ENCODE assay signal across 8 mouse cellular contexts in genomic region chr4:124849631-124850260, GRCm38 (mm10). TPM values are rescaled to one million over a fixed set of nuclear protein-coding genes. Genes with fewer than 3 reads are reported as not detected.
DNase-seq lines count a peak whose midpoint lies in the region; ATAC-seq and TF ChIP-seq lines count a peak whose summit lies in the region.

No protein-coding gene starts in this region.

- no peaks in the 10 kb centered on the region for H3K27me3 ChIP-seq in thymus, adult 2 months (ENCODE audit: control insufficient read depth, insufficient read depth, low read length)
- H3K27me3 ChIP-seq in intestine, embryonic 14.5 days (replicated peaks; ENCODE audit: control insufficient read depth, insufficient read depth, low read length): no peaks in the 10 kb centered on the region
- H3K27me3 ChIP-seq in midbrain, embryonic 11.5 days (ENCODE audit: control insufficient read depth, insufficient read depth, low read length): no peaks in the 10 kb centered on the region
- H3K27me3 ChIP-seq in stomach, embryonic 16.5 days (ENCODE audit: control insufficient read depth, insufficient read depth, low read length): no peaks in the 10 kb centered on the region

- peak overlapping the region; percentile 88 for H3K9ac ChIP-seq in intestine, embryonic 14.5 days (ENCODE audit: low read length)
- H3K9ac ChIP-seq in midbrain, embryonic 11.5 days (ENCODE audit: low read length): peak overlapping the region; percentile 63
- peak overlapping the region; percentile 93 for H3K9ac ChIP-seq in stomach, embryonic 16.5 days (ENCODE audit: low read length)

- no peak for TF ChIP-seq POLR2A in thymus, adult 2 months (IDR thresholded peaks at IDR 0.05; ENCODE audit: control insufficient read depth, extremely low read depth, insufficient read depth, low read length, poor library complexity)

- H3K36me3 ChIP-seq in thymus, adult 2 months (ENCODE audit: control insufficient read depth, insufficient read depth, low read length): peaks cover 9% of the 10 kb centered on the region
- H3K36me3 ChIP-seq in intestine, embryonic 14.5 days (ENCODE audit: control insufficient read depth, insufficient read depth, low read length): peaks cover 19% of the 10 kb centered on the region
- H3K36me3 ChIP-seq in midbrain, embryonic 11.5 days (ENCODE audit: control insufficient read depth, insufficient read depth, low read length): peaks cover 4% of the 10 kb centered on the region
- peaks cover 9% of the 10 kb centered on the region; the same call in 1 of the 2 replicates for H3K36me3 ChIP-seq in stomach, embryonic 16.5 days (ENCODE audit: control insufficient read depth, insufficient read depth, low read length)

- TF ChIP-seq CTCF in thymus, adult 2 months (IDR thresholded peaks at IDR 0.05; ENCODE audit: borderline replicate concordance, control insufficient read depth, extremely low read depth, insufficient read depth, low read length, poor library complexity): no peak

- peak overlapping the region; percentile 93 for H3K4me3 ChIP-seq in thymus, adult 2 months (ENCODE audit: control insufficient read depth, insufficient read depth, low read length)
- H3K4me3 ChIP-seq in intestine, embryonic 14.5 days (ENCODE audit: low read depth, low read length): peak overlapping the region; percentile 90
- H3K4me3 ChIP-seq in midbrain, embryonic 11.5 days (ENCODE audit: low read depth, low read length): peak overlapping the region; percentile 99
- peak overlapping the region; percentile 91 for H3K4me3 ChIP-seq in stomach, embryonic 16.5 days (replicated peaks; ENCODE audit: low read length)

- peaks cover 16% of the 10 kb centered on the region for H3K4me1 ChIP-seq in thymus, adult 2 months (replicated peaks; ENCODE audit: control insufficient read depth, insufficient read depth, low read length)
- peaks cover 16% of the 10 kb centered on the region for H3K4me1 ChIP-seq in intestine, embryonic 14.5 days (replicated peaks; ENCODE audit: control insufficient read depth, insufficient read depth, low read length)
- peaks cover 15% of the 10 kb centered on the region for H3K4me1 ChIP-seq in midbrain, embryonic 11.5 days (ENCODE audit: control insufficient read depth, insufficient read depth, low read length)
- peaks cover 16% of the 10 kb centered on the region for H3K4me1 ChIP-seq in stomach, embryonic 16.5 days (ENCODE audit: control insufficient read depth, insufficient read depth, low read length)

- H3K27ac ChIP-seq in thymus, adult 2 months (ENCODE audit: control insufficient read depth, insufficient read depth, low read length): no peak overlapping the region
- peak overlapping the region; percentile 91 for H3K27ac ChIP-seq in intestine, embryonic 14.5 days (ENCODE audit: low read depth)
- peak overlapping the region; percentile 80 for H3K27ac ChIP-seq in midbrain, embryonic 11.5 days (ENCODE audit: low read depth, low read length)
- peak overlapping the region; percentile 90 for H3K27ac ChIP-seq in stomach, embryonic 16.5 days (ENCODE audit: low read length)

- intact Hi-C loops in gastrocnemius, postnatal 14 days (cut with DNase I; ENCODE audit: low total_unique reads): loop anchor here (5.0 to 10.0 kb wide), 3 partner anchors 47 to 215 kb away; partner anchors contain the start of genes Dnali1, Mtf1, Sf3a3 and Snip1
- intact Hi-C loops in left cerebral cortex, postnatal 10 days (cut with DNase I): loop anchor here (5.0 kb wide), 1 partner anchor 47 kb away; the partner anchor contains the start of gene Mtf1

- H3K9me3 ChIP-seq in intestine, embryonic 14.5 days (ENCODE audit: control insufficient read depth, low read length): no peaks in the 10 kb centered on the region
- H3K9me3 ChIP-seq in midbrain, embryonic 11.5 days (ENCODE audit: control insufficient read depth, low read length): no peaks in the 10 kb centered on the region
- H3K9me3 ChIP-seq in stomach, embryonic 16.5 days (replicated peaks; ENCODE audit: control insufficient read depth, low read length): no peaks in the 10 kb centered on the region

- ATAC-seq in intestine, embryonic 14.5 days (replicated peaks; ENCODE audit: low FRiP score, low TSS enrichment, low read depth): peak; percentile 7
- ATAC-seq in midbrain, embryonic 11.5 days (ENCODE audit: low FRiP score): peak; percentile 19
- ATAC-seq in stomach, embryonic 16.5 days (ENCODE audit: insufficient read depth, low FRiP score): peak; percentile 14; the same call in 1 of the 2 replicates

- peak; percentile 17 for DNase-seq in thymus, adult 2 months
- no peak for DNase-seq in thymus, postnatal 0 days (ENCODE audit: low spot score)
- DNase-seq in cerebellum, postnatal 4 days (ENCODE audit: low spot score in 2 of 2): peak; percentile 41 to 82
- DNase-seq in gastrocnemius, postnatal 14 days: peak; percentile 74
- DNase-seq in intestine, embryonic 14.5 days (ENCODE audit: low spot score): no peak
- DNase-seq in left cerebral cortex, postnatal 10 days (ENCODE audit: extremely low spot score in 1 of 2, low spot score in 2 of 2): peak; percentile 82 to 85
- no peak for DNase-seq in midbrain, embryonic 11.5 days (ENCODE audit: low spot score, missing footprints)

- WGBS in thymus, adult 2 months: 20% methylated on average over 24 of the region's 24 CpGs
- 3% methylated on average over 20 of the region's 24 CpGs for WGBS in intestine, embryonic 14.5 days
- WGBS in midbrain, embryonic 11.5 days: 2% methylated on average over 24 of the region's 24 CpGs
- WGBS in stomach, embryonic 16.5 days: 3% methylated on average over 24 of the region's 24 CpGs

- peak overlapping the region; percentile 69 for H3K4me2 ChIP-seq in intestine, embryonic 14.5 days (ENCODE audit: low read length)
- peak overlapping the region; percentile 55 for H3K4me2 ChIP-seq in midbrain, embryonic 11.5 days
- peak overlapping the region; percentile 77 for H3K4me2 ChIP-seq in stomach, embryonic 16.5 days (ENCODE audit: low read depth, low read length)

RNA-seq across cellular contexts. Expression of gene Yrdc, which starts 0.7 kb away (rescaled TPM):
- 63.0 and 70.4 TPM in 2 replicates for polyA plus RNA-seq in thymus, adult 2 months (2012; rRNA removed)
- 42.2 and 49.4 TPM in 2 replicates for polyA plus RNA-seq in thymus, postnatal 0 days (2015; fragmentation: Nextera tagmentation; extraction: Ambion mirVana)
- total RNA-seq in gastrocnemius, postnatal 14 days (2021): 1 to 10 TPM; 7.9 to 8.4 TPM
- 41.6 and 41.7 TPM in 2 replicates for polyA plus RNA-seq in intestine, embryonic 14.5 days (2014; fragmentation: Nextera tagmentation; extraction: Ambion mirVana)
- total RNA-seq in left cerebral cortex, postnatal 10 days (2021): 10 to 100 TPM; 27.9 to 33.3 TPM
- 43.0 and 47.9 TPM in 2 replicates for polyA plus RNA-seq in midbrain, embryonic 11.5 days (2014; fragmentation: Nextera tagmentation; extraction: Ambion mirVana)
- polyA plus RNA-seq in stomach, embryonic 16.5 days (2015; fragmentation: Nextera tagmentation; extraction: Ambion mirVana): 20.0 and 22.3 TPM in 2 replicates

RNA-seq across cellular contexts. Expression of gene 1110065P20Rik, which starts 1.2 kb away (rescaled TPM):
- polyA plus RNA-seq in thymus, adult 2 months (2012; rRNA removed): 26.2 and 28.0 TPM in 2 replicates
- 37.4 and 42.6 TPM in 2 replicates for polyA plus RNA-seq in thymus, postnatal 0 days (2015; fragmentation: Nextera tagmentation; extraction: Ambion mirVana)
- 10 to 100 TPM; 20.2 to 21.4 TPM for total RNA-seq in gastrocnemius, postnatal 14 days (2021)
- polyA plus RNA-seq in intestine, embryonic 14.5 days (2014; fragmentation: Nextera tagmentation; extraction: Ambion mirVana): 46.0 and 54.4 TPM in 2 replicates
- total RNA-seq in left cerebral cortex, postnatal 10 days (2021): 10 to 100 TPM; 87.8 to 97.6 TPM
- polyA plus RNA-seq in midbrain, embryonic 11.5 days (2014; fragmentation: Nextera tagmentation; extraction: Ambion mirVana): 52.7 and 60.0 TPM in 2 replicates
- polyA plus RNA-seq in stomach, embryonic 16.5 days (2015; fragmentation: Nextera tagmentation; extraction: Ambion mirVana): 40.9 and 47.4 TPM in 2 replicates

RNA-seq across cellular contexts. Expression of gene Maneal, which starts 12.2 kb away (rescaled TPM):
- 1.1 and 1.4 TPM in 2 replicates for polyA plus RNA-seq in thymus, adult 2 months (2012; rRNA removed)
- polyA plus RNA-seq in thymus, postnatal 0 days (2015; fragmentation: Nextera tagmentation; extraction: Ambion mirVana): 0.15 and 0.25 TPM in 2 replicates
- under 1 TPM; 0.16 TPM for total RNA-seq in gastrocnemius, postnatal 14 days (2021)
- polyA plus RNA-seq in intestine, embryonic 14.5 days (2014; fragmentation: Nextera tagmentation; extraction: Ambion mirVana): 1.0 and 1.5 TPM in 2 replicates
- total RNA-seq in left cerebral cortex, postnatal 10 days (2021): 10 to 100 TPM; 54.0 TPM
- polyA plus RNA-seq in midbrain, embryonic 11.5 days (2014; fragmentation: Nextera tagmentation; extraction: Ambion mirVana): 10.2 and 11.5 TPM in 2 replicates
- polyA plus RNA-seq in stomach, embryonic 16.5 days (2015; fragmentation: Nextera tagmentation; extraction: Ambion mirVana): 0.41 and 0.59 TPM in 2 replicates

RNA-seq across cellular contexts. Expression of gene Epha10, which starts 31.0 kb away (rescaled TPM):
- 0.06 and 0.07 TPM in 2 replicates for polyA plus RNA-seq in thymus, adult 2 months (2012; rRNA removed)
- polyA plus RNA-seq in thymus, postnatal 0 days (2015; fragmentation: Nextera tagmentation; extraction: Ambion mirVana): not detected in 2 replicates
- not detected for total RNA-seq in gastrocnemius, postnatal 14 days (2021)
- polyA plus RNA-seq in intestine, embryonic 14.5 days (2014; fragmentation: Nextera tagmentation; extraction: Ambion mirVana): 0.19 and 0.20 TPM in 2 replicates
- total RNA-seq in left cerebral cortex, postnatal 10 days (2021): 10 to 100 TPM; 25.4 to 27.5 TPM
- 4.6 and 4.7 TPM in 2 replicates for polyA plus RNA-seq in midbrain, embryonic 11.5 days (2014; fragmentation: Nextera tagmentation; extraction: Ambion mirVana)
- polyA plus RNA-seq in stomach, embryonic 16.5 days (2015; fragmentation: Nextera tagmentation; extraction: Ambion mirVana): 0.09 and 0.14 TPM in 2 replicates

RNA-seq across cellular contexts. Expression of gene Mtf1, which starts 47.8 kb away (rescaled TPM):
- 9.9 and 10.4 TPM in 2 replicates for polyA plus RNA-seq in thymus, adult 2 months (2012; rRNA removed)
- polyA plus RNA-seq in thymus, postnatal 0 days (2015; fragmentation: Nextera tagmentation; extraction: Ambion mirVana): 13.2 and 14.2 TPM in 2 replicates
- 10 to 100 TPM in 1 of 2 experiments, 1 to 10 TPM in 1; 8.0 to 10.7 TPM for total RNA-seq in gastrocnemius, postnatal 14 days (2021)
- 11.9 and 13.2 TPM in 2 replicates for polyA plus RNA-seq in intestine, embryonic 14.5 days (2014; fragmentation: Nextera tagmentation; extraction: Ambion mirVana)
- 10 to 100 TPM; 22.8 to 24.4 TPM for total RNA-seq in left cerebral cortex, postnatal 10 days (2021)
- polyA plus RNA-seq in midbrain, embryonic 11.5 days (2014; fragmentation: Nextera tagmentation; extraction: Ambion mirVana): 12.9 and 16.7 TPM in 2 replicates
- 13.9 and 14.5 TPM in 2 replicates for polyA plus RNA-seq in stomach, embryonic 16.5 days (2015; fragmentation: Nextera tagmentation; extraction: Ambion mirVana)

Comparison
In these comparisons a context has a peak if more than half of its experiments do, and no peak if none do; other contexts are left out.
1. DNase-seq: peak in thymus, adult 2 months (single experiment), cerebellum, postnatal 4 days (2 of 2), gastrocnemius, postnatal 14 days (single experiment) and left cerebral cortex, postnatal 10 days (2 of 2); none in thymus, postnatal 0 days (single experiment), intestine, embryonic 14.5 days (single experiment) and midbrain, embryonic 11.5 days (single experiment).
2. Peak in every context shown above with its lines, with median percentiles within 50 percentile points of each other: H3K4me3 ChIP-seq, ATAC-seq, H3K4me2 ChIP-seq and H3K9ac ChIP-seq.